Mouse (Mus musculus) G1E (cell line): ENCODE data around the gene Fbxl20. TPM values are rescaled to one million over a fixed set of nuclear protein-coding genes. Genes with fewer than 3 reads are reported as not detected.

Experiments
- ATAC-seq: 2 replicates; pipeline ENCODE4 v1.8.0; 2016; ENCODE audit warnings: mild to moderate bottlenecking; ENCODE audit not compliant: insufficient number of reproducible peaks, poor library complexity, low FRiP score, severe bottlenecking; ENCODE audit errors: extremely low read depth
- DNase-seq: peaks from one replicate; pipeline ENCODE4 v3.0.0; 2012; ENCODE audit warnings: low spot score
- H3K27me3 ChIP-seq: 2 replicates; pipeline ENCODE4 v1.6.1; 2012; ENCODE audit warnings: mild to moderate bottlenecking, low read length, inconsistent platforms; ENCODE audit not compliant: insufficient read depth
- H3K36me3 ChIP-seq: replicated peaks from 2 replicates; pipeline ENCODE3; 2012; ENCODE audit warnings: mild to moderate bottlenecking, inconsistent platforms
- H3K4me1 ChIP-seq: 2 replicates; pipeline ENCODE4 v1.6.1; 2012; ENCODE audit warnings: low read depth, low read length, inconsistent platforms, mixed read lengths; ENCODE audit not compliant: insufficient read depth
- H3K4me3 ChIP-seq: 2 replicates; pipeline ENCODE4 v1.5.1; 2012; ENCODE audit warnings: low read depth, mild to moderate bottlenecking, inconsistent platforms, low read length, moderate library complexity, mixed read lengths
- H3K9me3 ChIP-seq: replicated peaks from 2 replicates; pipeline ENCODE4 v1.6.1; 2012; ENCODE audit warnings: inconsistent platforms
- CTCF ChIP-seq: IDR thresholded peaks from 2 replicates; pipeline ENCODE4 v1.5.1; 2012; ENCODE audit warnings: low read depth, low read length, inconsistent platforms, mixed read lengths
- GATA1 ChIP-seq: IDR thresholded peaks from 2 replicates; pipeline ENCODE4 v1.6.1; 2012; ENCODE audit warnings: borderline replicate concordance, low read length, inconsistent platforms, mixed read lengths
- GATA2 ChIP-seq: IDR thresholded peaks from 2 replicates; pipeline ENCODE4 v1.6.1; 2012; ENCODE audit warnings: low read depth, low read length, inconsistent platforms, borderline replicate concordance
- POLR2AphosphoS5 ChIP-seq: IDR thresholded peaks from 2 replicates; pipeline ENCODE4 v1.6.1; 2012; ENCODE audit warnings: low read depth, low read length, inconsistent platforms; ENCODE audit not compliant: insufficient replicate concordance
- TAL1 ChIP-seq: conservative IDR thresholded peaks from 2 replicates; pipeline ENCODE4 v1.6.1; 2012; ENCODE audit warnings: low read depth, low read length, inconsistent platforms, mixed read lengths
- polyA plus RNA-seq: library from polyadenylated mRNA; stranded (reverse); fragments of >175 nt; gene quantifications from 2 replicates; pipeline ENCODE4 v1.2.3, GENCODE M21; 2012
- total RNA-seq, 2 experiments: library from RNA; stranded (forward) in 1 of 2; stranded (reverse) in 1 of 2; fragments of 200-1000 nt in 1 of 2; fragments of >200 nt in 1 of 2; fragmentation: Nextera tagmentation in 1 of 2; gene quantifications; 2 replicates each; pipeline ENCODE4 v1.2.3; 2014 to 2017

The Fbxl20 gene
- total and polyA plus RNA-seq, 3 experiments = 13.2 to 55.3 (median 23.7) TPM

- H3K27me3 ChIP-seq = peaks cover 42% of the 10 kb centered on the region
Measured at GRCm38 (mm10) chr11:98052129-98052988, 97.8 kb downstream of the Fbxl20 start.

DNA sequence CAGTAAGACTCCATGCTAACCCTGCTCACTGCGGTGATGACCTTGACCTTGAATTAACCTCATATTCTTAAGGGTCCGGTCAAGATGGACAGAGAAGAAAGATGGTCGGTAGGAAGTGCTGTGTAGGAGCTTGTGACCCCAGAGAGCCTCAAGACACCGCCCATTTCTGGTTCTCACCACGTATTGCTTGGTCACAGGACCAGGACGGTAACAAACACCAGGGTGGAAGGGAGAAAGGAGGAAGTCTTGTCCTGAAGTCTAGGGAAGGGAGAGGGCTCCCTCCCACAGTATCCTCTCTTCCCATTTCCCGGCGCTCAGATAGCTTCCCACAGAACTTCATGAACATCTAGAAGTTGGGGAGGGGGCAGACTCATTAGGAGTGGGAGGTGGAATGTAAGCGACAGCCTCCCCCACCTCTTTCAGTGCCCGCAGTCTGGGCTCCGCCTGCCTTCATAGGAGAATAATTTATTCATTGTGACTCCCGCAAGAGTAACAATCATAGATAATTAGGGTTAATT, 98.5 kb downstream of the Fbxl20 start:
- H3K27me3 ChIP-seq = peaks cover 42% of the 10 kb centered on the region
- DNase-seq (no peak), ATAC-seq (no peak)
- TF ChIP-seq CTCF (no peak), GATA2 (no peak), TAL1 (no peak), POLR2AphosphoS5 (no peak), GATA1 (no peak)
- H3K9me3 ChIP-seq = peaks cover 14% of the 10 kb centered on the region
- H3K4me3 ChIP-seq = no peak overlapping the region
- H3K4me1 ChIP-seq = no peaks in the 10 kb centered on the region
- H3K36me3 ChIP-seq = no peaks in the 10 kb centered on the region

More at GRCm38 (mm10) chr11:98052129-98052988, 97.8 kb downstream of the Fbxl20 start:
- H3K4me1 ChIP-seq = no peaks in the 10 kb centered on the region
- no peak overlapping the region; the same call in 1 of the 2 replicates for H3K4me3 ChIP-seq
- no peak for TF ChIP-seq POLR2AphosphoS5
- no peak for TF ChIP-seq CTCF
- TF ChIP-seq GATA2 = no peak
- TF ChIP-seq TAL1 = no peak
- TF ChIP-seq GATA1 = no peak
- no peaks in the 10 kb centered on the region for H3K36me3 ChIP-seq
- ATAC-seq (no peak), DNase-seq (no peak)
- H3K9me3 ChIP-seq = peaks cover 14% of the 10 kb centered on the region

- Histone ChIP-seq H3K27me3 (peaks cover 42% of the 10 kb centered on the region), H3K4me1 (no peaks in the 10 kb centered on the region), H3K9me3 (peaks cover 14% of the 10 kb centered on the region), H3K4me3 (no peak overlapping the region), H3K36me3 (no peaks in the 10 kb centered on the region)
- TF ChIP-seq POLR2AphosphoS5 = no peak
- no peak for TF ChIP-seq TAL1
- TF ChIP-seq GATA1 = no peak
- no peak for TF ChIP-seq CTCF
- no peak for TF ChIP-seq GATA2
- ATAC-seq = no peak
- DNase-seq = no peak
Measured at GRCm38 (mm10) chr11:98050940-98051339, 99.3 kb downstream of the Fbxl20 start.

DNA sequence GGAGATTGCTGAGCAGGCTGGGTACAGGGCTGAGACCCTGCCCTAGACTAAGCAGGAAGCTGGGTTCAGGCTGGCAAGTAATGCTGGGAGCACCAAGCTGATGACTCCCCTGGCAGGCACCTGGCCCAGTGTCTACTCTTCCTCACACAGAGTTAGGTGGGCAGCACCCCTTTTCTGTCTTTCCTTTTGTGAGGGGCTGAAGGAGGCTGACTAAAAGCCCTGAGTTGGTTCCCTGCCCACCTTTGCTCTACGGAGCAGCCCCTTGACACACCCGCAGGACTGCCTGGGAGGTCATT, 99.7 kb downstream of the Fbxl20 start:
- H3K36me3 ChIP-seq = no peaks in the 10 kb centered on the region

DNA sequence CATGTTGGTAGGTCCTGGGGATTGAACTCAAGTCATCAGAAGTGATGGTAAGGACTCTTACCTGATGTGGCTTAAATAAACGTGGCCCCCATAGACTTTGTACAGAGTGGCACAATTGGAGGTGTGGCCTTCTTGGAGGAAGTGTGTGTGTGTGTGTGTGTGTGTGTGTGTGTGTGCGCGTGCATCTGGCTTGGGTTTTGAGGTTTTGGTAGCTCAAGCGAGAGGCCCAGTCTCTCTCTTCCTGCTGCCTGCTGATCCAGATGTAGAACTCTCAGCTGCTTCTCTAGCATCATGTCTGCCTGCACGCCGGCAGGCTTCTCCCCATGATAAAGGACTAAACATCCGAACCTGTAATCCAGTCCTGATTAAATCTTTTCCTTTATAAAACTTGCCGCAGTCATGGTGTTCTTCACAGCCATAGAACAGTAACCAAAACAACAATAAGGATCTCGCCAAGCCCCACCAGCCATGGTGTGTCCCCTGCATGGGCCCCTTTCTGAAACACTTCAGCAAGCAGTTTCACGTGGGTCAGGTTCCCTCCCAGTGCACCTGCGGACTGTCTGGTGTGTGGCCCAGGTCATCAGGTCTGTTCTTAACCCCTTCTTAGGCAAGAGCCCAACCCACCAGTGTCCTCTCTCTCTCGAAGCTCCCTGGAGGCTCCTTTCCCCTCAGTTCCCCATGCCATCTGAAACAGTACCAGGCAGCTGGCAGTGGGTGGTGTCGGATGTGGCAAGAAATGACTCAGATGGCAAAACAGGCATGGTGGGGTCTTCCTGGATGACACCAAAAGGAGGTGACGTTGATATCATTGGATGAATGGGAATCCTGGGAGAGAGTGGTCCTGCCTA, 100.3 kb downstream of the Fbxl20 start:
- ATAC-seq (no peak), DNase-seq (no peak)
- TF ChIP-seq GATA2 (no peak), TAL1 (no peak), GATA1 (no peak)
- no peak overlapping the region for H3K4me3 ChIP-seq
- peaks cover 33% of the 10 kb centered on the region for H3K27me3 ChIP-seq
- no peaks in the 10 kb centered on the region for H3K36me3 ChIP-seq
- peaks cover 14% of the 10 kb centered on the region for H3K9me3 ChIP-seq
- no peaks in the 10 kb centered on the region for H3K4me1 ChIP-seq

More for the DNA sequence above, 99.7 kb downstream of the Fbxl20 start:
- Histone ChIP-seq H3K9me3 (peaks cover 14% of the 10 kb centered on the region), H3K4me3 (no peak overlapping the region), H3K27me3 (peaks cover 37% of the 10 kb centered on the region), H3K4me1 (no peaks in the 10 kb centered on the region)
- TF ChIP-seq GATA1 (no peak), CTCF (no peak), GATA2 (no peak), POLR2AphosphoS5 (no peak), TAL1 (no peak)
- no peak for ATAC-seq
- DNase-seq = no peak

GRCm38 (mm10) chr11:98047745-98048144, 102.5 kb downstream of the Fbxl20 start:
- no peaks in the 10 kb centered on the region for H3K36me3 ChIP-seq
- DNase-seq = no peak
- no peaks in the 10 kb centered on the region for H3K4me1 ChIP-seq
- H3K4me3 ChIP-seq = no peak overlapping the region
- H3K9me3 ChIP-seq = peaks cover 8% of the 10 kb centered on the region
- TF ChIP-seq CTCF (no peak), POLR2AphosphoS5 (no peak), TAL1 (no peak), GATA1 (no peak), GATA2 (no peak)
- H3K27me3 ChIP-seq = peaks cover 36% of the 10 kb centered on the region
- no peak for ATAC-seq
